Mouse (Mus musculus): ENCODE measurements around the gene Arid3a.

The Arid3a gene

GRCm38 (mm10) chr10:79924998-79925784 is 1.7 kb upstream of the Arid3a start:
- in situ Hi-C loops (cut with MboI; ENCODE audit: unreplicated experiment in 2 of 2): loop anchor here (5.0 kb wide), 3 partner anchors 32 to 93 kb away; no protein-coding TSS in a partner anchor

GRCm38 (mm10) chr10:79925785-79926490 is 905 bp upstream of the Arid3a start:
- in situ Hi-C loops (cut with MboI; ENCODE audit: unreplicated experiment in 2 of 2): no loop called here

GRCm38 (mm10) chr10:79927324-79928029 is 634 bp downstream of the Arid3a start:
- in situ Hi-C loops (cut with MboI; ENCODE audit: unreplicated experiment in 2 of 2): no loop called here

GRCm38 (mm10) chr10:79928030-79928694 is 1.3 kb downstream of the Arid3a start:
- in situ Hi-C loops (cut with MboI; ENCODE audit: unreplicated experiment in 2 of 2): no loop called here

GRCm38 (mm10) chr10:79928907-79929701 is 2.3 kb downstream of the Arid3a start:
- in situ Hi-C loops (cut with MboI; ENCODE audit: unreplicated experiment in 2 of 2): no loop called here

- in situ Hi-C loops (cut with MboI; ENCODE audit: unreplicated experiment in 2 of 2): no loop called here
Observed at GRCm38 (mm10) chr10:79929967-79930825, 3.4 kb downstream of the Arid3a start.

- in situ Hi-C loops (cut with MboI; ENCODE audit: unreplicated experiment in 2 of 2): no loop called here
Observed at GRCm38 (mm10) chr10:79930826-79931186, 4.0 kb downstream of the Arid3a start.

GRCm38 (mm10) chr10:79931797-79932196 is 5.0 kb downstream of the Arid3a start:
- in situ Hi-C loops (cut with MboI; ENCODE audit: unreplicated experiment in 2 of 2): no loop called here

GRCm38 (mm10) chr10:79932736-79933135 is 5.9 kb downstream of the Arid3a start:
- in situ Hi-C loops (cut with MboI; ENCODE audit: unreplicated experiment in 2 of 2): no loop called here

- in situ Hi-C loops (cut with MboI; ENCODE audit: unreplicated experiment in 2 of 2): no loop called here
Observed at GRCm38 (mm10) chr10:79933145-79933679, 6.4 kb downstream of the Arid3a start.

GRCm38 (mm10) chr10:79933861-79934260 is 7.0 kb downstream of the Arid3a start:
- in situ Hi-C loops (cut with MboI; ENCODE audit: unreplicated experiment in 2 of 2): no loop called here

- in situ Hi-C loops (cut with MboI; ENCODE audit: unreplicated experiment in 2 of 2): no loop called here
Observed at GRCm38 (mm10) chr10:79934272-79934721, 7.5 kb downstream of the Arid3a start.

- in situ Hi-C loops (cut with MboI; ENCODE audit: unreplicated experiment in 2 of 2): no loop called here
Observed at GRCm38 (mm10) chr10:79934794-79935569, 8.1 kb downstream of the Arid3a start.

GRCm38 (mm10) chr10:79936284-79936910 is 9.6 kb downstream of the Arid3a start:
- in situ Hi-C loops (cut with MboI; ENCODE audit: unreplicated experiment in 2 of 2): no loop called here

GRCm38 (mm10) chr10:79936911-79937441 is 10.1 kb downstream of the Arid3a start:
- in situ Hi-C loops (cut with MboI; ENCODE audit: unreplicated experiment in 2 of 2): no loop called here

GRCm38 (mm10) chr10:79937775-79938526 is 11.1 kb downstream of the Arid3a start:
- in situ Hi-C loops (cut with MboI; ENCODE audit: unreplicated experiment in 2 of 2): no loop called here

- in situ Hi-C loops (cut with MboI; ENCODE audit: unreplicated experiment in 2 of 2): no loop called here
Observed at GRCm38 (mm10) chr10:79940749-79941148, 13.9 kb downstream of the Arid3a start.
